Mouse (Mus musculus) CH12.LX (cell line): Measurements from ENCODE around the gene Gh. TPM values are rescaled to one million over a fixed set of nuclear protein-coding genes. Genes with fewer than 3 reads are reported as not detected.
A peak's percentile ranks its signal among the peaks of the same experiment; 100 is the strongest.

Experiments used
- DNase-seq: peaks from one replicate; pipeline ENCODE4 v3.0.0-alpha.2; 2013; ENCODE audit errors: extremely low read depth
- H3K27ac ChIP-seq: 2 replicates; pipeline ENCODE4 v1.5.1; 2012; ENCODE audit warnings: low read depth, mild to moderate bottlenecking, control low read depth, moderate library complexity; ENCODE audit not compliant: insufficient read depth
- H3K27me3 ChIP-seq: replicated peaks from 2 replicates; pipeline ENCODE3; 2012; ENCODE audit warnings: inconsistent platforms
- H3K36me3 ChIP-seq, 2 experiments: replicated peaks in 1 of 2; 2 replicates each; pipeline versions ENCODE3 to v1.6.1; 2012; ENCODE audit warnings: inconsistent platforms in 1 of 2, low read length in 1 of 2, mild to moderate bottlenecking in 1 of 2, mixed read lengths in 1 of 2, moderate library complexity in 1 of 2; ENCODE audit not compliant: control insufficient read depth in 1 of 2, insufficient read depth in 1 of 2
- H3K4me1 ChIP-seq, 2 experiments: 2 replicates each; pipeline ENCODE4 v1.6.1; 2012; ENCODE audit warnings: inconsistent platforms in 1 of 2, moderate library complexity in 1 of 2; ENCODE audit not compliant: insufficient read depth in 2 of 2, control insufficient read depth in 1 of 2
- H3K4me2 ChIP-seq: 2 replicates; pipeline ENCODE4 v1.6.1; 2012; ENCODE audit warnings: low read depth, mild to moderate bottlenecking, control low read depth; ENCODE audit not compliant: poor library complexity, insufficient read depth, severe bottlenecking
- H3K4me3 ChIP-seq, 3 experiments: fragments of 150-350 bp in 1 of 3; sonication (generic) in 1 of 3; replicated peaks in 1 of 3; 2 replicates each; pipeline versions ENCODE3 to v1.5.1; 2011 to 2012; ENCODE audit warnings: low read depth in 2 of 3, low read length in 2 of 3, mild to moderate bottlenecking in 2 of 3, moderate library complexity in 2 of 3, control low read depth in 1 of 3, improper control_type of control experiment in 1 of 3, inconsistent platforms in 1 of 3, mixed read lengths in 1 of 3; ENCODE audit not compliant: poor library complexity in 1 of 3
- H3K79me2 ChIP-seq: replicated peaks from 2 replicates; pipeline ENCODE4 v1.6.1; 2012; ENCODE audit warnings: mild to moderate bottlenecking, moderate library complexity; ENCODE audit not compliant: control insufficient read depth, poor library complexity, insufficient read depth, severe bottlenecking; ENCODE audit errors: extremely low read depth
- H3K9ac ChIP-seq: 2 replicates; pipeline ENCODE4 v1.6.1; 2012; ENCODE audit warnings: low read depth, mild to moderate bottlenecking, control low read depth, moderate library complexity; ENCODE audit not compliant: insufficient read depth
- H3K9me3 ChIP-seq: replicated peaks from 2 replicates; pipeline ENCODE3; 2012; ENCODE audit warnings: low read length, inconsistent platforms, mixed read lengths
- BHLHE40 ChIP-seq: IDR thresholded peaks from 2 replicates; pipeline ENCODE4 v1.6.1; 2011; ENCODE audit warnings: mild to moderate bottlenecking, low read depth, low read length, improper control_type of control experiment
- CHD1 ChIP-seq: IDR thresholded peaks from 2 replicates; pipeline ENCODE4 v1.6.1; 2012; ENCODE audit warnings: low read depth, low read length, improper control_type of control experiment, inconsistent platforms
- CHD2 ChIP-seq: IDR thresholded peaks from 2 replicates; pipeline ENCODE4 v1.6.1; 2011; ENCODE audit warnings: low read length, improper control_type of control experiment
- CTCF ChIP-seq, 2 experiments: IDR thresholded peaks in 1 of 2; conservative IDR thresholded peaks in 1 of 2; 2 replicates each; pipeline ENCODE4 v1.5.1; 2011 to 2012; ENCODE audit warnings: low read depth in 2 of 2, low read length in 2 of 2, improper control_type of control experiment in 1 of 2, inconsistent platforms in 1 of 2, mild to moderate bottlenecking in 1 of 2, moderate library complexity in 1 of 2
- ELF1 ChIP-seq: IDR thresholded peaks from 2 replicates; pipeline ENCODE4 v1.6.1; 2014; ENCODE audit warnings: low read depth, mild to moderate bottlenecking, inconsistent platforms, low read length, improper control_type of control experiment
- EP300 ChIP-seq: IDR thresholded peaks from 2 replicates; pipeline ENCODE4 v1.6.1; 2011; ENCODE audit warnings: low read length, improper control_type of control experiment
- ETS1 ChIP-seq: conservative IDR thresholded peaks from 2 replicates; pipeline ENCODE4 v1.6.1; 2012; ENCODE audit warnings: low read depth, mild to moderate bottlenecking, inconsistent platforms, low read length, improper control_type of control experiment, moderate library complexity
- GABPA ChIP-seq: IDR thresholded peaks from 2 replicates; pipeline ENCODE4 v1.6.1; 2012; ENCODE audit warnings: low read depth, low read length, improper control_type of control experiment, inconsistent platforms; ENCODE audit not compliant: insufficient replicate concordance
- HCFC1 ChIP-seq: IDR thresholded peaks from 2 replicates; pipeline ENCODE4 v1.6.1; 2012; ENCODE audit warnings: low read depth, mild to moderate bottlenecking, inconsistent platforms, low read length, improper control_type of control experiment
- IRF4 ChIP-seq: IDR thresholded peaks from 2 replicates; pipeline ENCODE4 v1.6.1; 2014; ENCODE audit warnings: low read depth, mild to moderate bottlenecking, inconsistent platforms, low read length, improper control_type of control experiment
- KAT2A ChIP-seq: IDR thresholded peaks from 2 replicates; pipeline ENCODE4 v1.6.1; 2012; ENCODE audit warnings: low read length, improper control_type of control experiment, inconsistent platforms; ENCODE audit not compliant: insufficient replicate concordance
- MAX ChIP-seq: IDR thresholded peaks from 2 replicates; pipeline ENCODE4 v1.6.1; 2011; ENCODE audit warnings: low read length, improper control_type of control experiment
- MAZ ChIP-seq: IDR thresholded peaks from 2 replicates; pipeline ENCODE4 v1.6.1; 2012; ENCODE audit warnings: low read depth, mild to moderate bottlenecking, inconsistent platforms, low read length, improper control_type of control experiment, moderate library complexity
- MEF2A ChIP-seq: IDR thresholded peaks from 2 replicates; pipeline ENCODE4 v1.6.1; 2014; ENCODE audit warnings: low read depth, mild to moderate bottlenecking, inconsistent platforms, low read length, improper control_type of control experiment, borderline replicate concordance
- MXI1 ChIP-seq: IDR thresholded peaks from 2 replicates; pipeline ENCODE4 v1.6.1; 2011; ENCODE audit warnings: mild to moderate bottlenecking, low read depth, low read length, improper control_type of control experiment
- MYC ChIP-seq: IDR thresholded peaks from 2 replicates; pipeline ENCODE4 v1.6.1; 2011; ENCODE audit warnings: low read depth, mild to moderate bottlenecking, improper control_type of control experiment, low read length
- NELFE ChIP-seq: IDR thresholded peaks from 2 replicates; pipeline ENCODE4 v1.6.1; 2011; ENCODE audit warnings: low read depth, low read length, improper control_type of control experiment
- NRF1 ChIP-seq: IDR thresholded peaks from 2 replicates; pipeline ENCODE4 v1.6.1; 2014; ENCODE audit warnings: low read depth, mild to moderate bottlenecking, inconsistent platforms, low read length, improper control_type of control experiment, moderate library complexity
- POLR2A ChIP-seq: IDR thresholded peaks from 2 replicates; pipeline ENCODE4 v1.6.1; 2011; ENCODE audit warnings: low read depth, mild to moderate bottlenecking, improper control_type of control experiment, low read length
- POLR2AphosphoS2 ChIP-seq: IDR thresholded peaks from 2 replicates; pipeline ENCODE4 v1.6.1; 2011; ENCODE audit warnings: low read depth, low read length, improper control_type of control experiment
- RCOR1 ChIP-seq: conservative IDR thresholded peaks from 2 replicates; pipeline ENCODE4 v1.6.1; 2012; ENCODE audit warnings: low read depth, mild to moderate bottlenecking, inconsistent platforms, low read length, improper control_type of control experiment
- SIN3A ChIP-seq: IDR thresholded peaks from 2 replicates; pipeline ENCODE4 v1.6.1; 2012; ENCODE audit warnings: low read length, improper control_type of control experiment, inconsistent platforms
- SMC3 ChIP-seq: IDR thresholded peaks from 2 replicates; pipeline ENCODE4 v1.6.1; 2011; ENCODE audit warnings: low read depth, low read length, improper control_type of control experiment
- TBP ChIP-seq: conservative IDR thresholded peaks from 2 replicates; pipeline ENCODE4 v1.6.1; 2011; ENCODE audit warnings: low read depth, low read length, improper control_type of control experiment
- TCF12 ChIP-seq: IDR thresholded peaks from 2 replicates; pipeline ENCODE4 v1.6.1; 2014; ENCODE audit warnings: low read depth, mild to moderate bottlenecking, inconsistent platforms, low read length, improper control_type of control experiment
- UBTF ChIP-seq: IDR thresholded peaks from 2 replicates; pipeline ENCODE4 v1.6.1; 2012; ENCODE audit warnings: low read depth, mild to moderate bottlenecking, inconsistent platforms, low read length, improper control_type of control experiment, moderate library complexity
- USF2 ChIP-seq: conservative IDR thresholded peaks from 2 replicates; pipeline ENCODE4 v1.6.1; 2011; ENCODE audit warnings: low read depth, low read length, improper control_type of control experiment
- ZKSCAN1 ChIP-seq: IDR thresholded peaks from 2 replicates; pipeline ENCODE4 v1.6.1; 2012; ENCODE audit warnings: low read depth, inconsistent platforms, low read length, improper control_type of control experiment, borderline replicate concordance
- ZMIZ1 ChIP-seq: IDR thresholded peaks from 2 replicates; pipeline ENCODE4 v1.6.1; 2012; ENCODE audit warnings: low read depth, mild to moderate bottlenecking, inconsistent platforms, low read length, improper control_type of control experiment
- dilution Hi-C: fragments of 300-500 bp; cut with MboI; formaldehyde crosslinking; loops from 2 replicates; pipeline ENCODE4 v1.14.3; 2020; ENCODE audit warnings: low sequenced_read_pairs; ENCODE audit not compliant: extremely low pct_unique_long_range_greater_than_20kb, extremely low pct_ligation_motif_present
- in situ Hi-C: fragments of 300-500 bp; cut with MboI; formaldehyde crosslinking; loops from 3 replicates; pipeline ENCODE4 v1.14.3; 2019; ENCODE audit warnings: low sequenced_read_pairs, low pct_ligation_motif_present, low pct_unique_long_range_greater_than_20kb, mixed read lengths
- polyA plus RNA-seq: library from polyadenylated mRNA; unstranded; fragments of >175 nt; gene quantifications from 2 replicates; pipeline ENCODE4 v1.2.1, GENCODE M21; 2012; ENCODE audit warnings: low read depth; ENCODE audit not compliant: insufficient read length
- total RNA-seq, 2 experiments: library from RNA; depleted of rRNA; stranded (reverse); fragments of 300-350 nt in 1 of 2; fragments of >200 nt in 1 of 2; gene quantifications; 2 replicates each; pipeline ENCODE4 v1.2.3; 2012 to 2014

The Gh gene
- total and polyA plus RNA-seq, 3 experiments: 0.38 to 1.0 (median 0.68) TPM

DNA sequence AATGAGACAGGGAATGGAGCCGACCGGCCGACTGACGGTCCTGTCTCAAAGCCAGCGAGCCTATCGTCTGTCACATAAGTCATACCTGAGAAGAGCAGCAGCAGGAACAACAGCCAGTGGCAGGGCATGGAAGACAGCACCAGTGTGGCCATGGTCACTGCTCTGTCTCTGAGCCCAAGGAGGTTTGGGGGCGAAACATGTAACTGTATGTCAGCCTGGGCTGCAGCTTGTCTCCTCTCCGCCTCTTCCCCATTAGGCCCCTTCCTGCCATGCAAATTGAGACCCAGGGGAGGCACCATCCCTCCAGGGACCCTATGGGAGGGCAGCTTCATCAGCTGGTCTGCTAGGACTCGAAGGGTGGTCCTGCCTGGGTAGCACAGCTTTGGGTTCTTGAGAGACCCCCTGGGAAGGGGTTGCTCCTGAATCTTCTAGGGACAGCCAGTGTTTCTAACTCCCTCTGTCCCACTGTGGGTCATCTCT is 12.7 kb upstream of the Gh start, which contains the start of gene Cd79b (continued):
- TF ChIP-seq RCOR1: peak; percentile 68; the same call in 1 of the 2 replicates

DNA sequence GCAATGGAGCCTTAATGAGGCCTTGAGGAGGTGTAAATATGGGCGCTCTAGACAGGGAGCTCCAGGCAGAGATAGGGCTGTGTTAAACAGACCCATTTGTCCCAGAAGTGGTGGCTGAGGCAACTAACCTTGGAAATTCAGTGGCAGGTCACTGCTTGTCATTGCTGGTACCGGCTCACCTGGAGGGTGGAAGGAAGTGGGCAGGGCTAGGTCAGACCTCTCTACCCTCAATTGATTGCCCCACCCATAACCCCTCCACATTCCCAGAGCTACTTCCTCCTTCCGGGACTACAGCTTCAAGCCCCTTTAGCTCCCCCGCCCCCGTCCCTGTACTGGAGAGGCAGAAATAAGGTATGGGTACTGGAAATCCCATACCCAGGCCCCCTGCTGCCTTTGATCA is 11.9 kb upstream of the Gh start:
- TF ChIP-seq KAT2A (0 out of 2 replicates have a peak, but pooled peaks have one; percentile 14), MAX (peak; percentile 54), GABPA (no peak), CHD2 (peak; percentile 64), MYC (peak; percentile 60; the same call in 1 of the 2 replicates), ETS1 (peak; percentile 54), POLR2A (peak; percentile 40; the same call in 1 of the 2 replicates), BHLHE40 (no peak), IRF4 (peak; percentile 56; the same call in 1 of the 2 replicates), NELFE (peak; percentile 57), CTCF (conservative IDR thresholded peaks at IDR 0.05 in 1 of 2, IDR thresholded peaks at IDR 0.05 in 1 of 2; ENCODE audit: low read depth in 2 of 2, low read length in 2 of 2) (no peak), SIN3A (peak; percentile 95), ELF1 (peak; percentile 94), TCF12 (peak; percentile 58; the same call in 1 of the 2 replicates), MAZ (peak; percentile 81; the same call in 1 of the 2 replicates), RCOR1 (no peak), NRF1 (no peak), ZMIZ1 (peak; percentile 56), TBP (0 out of 2 replicates have a peak, but pooled peaks have one; percentile 42), ZKSCAN1 (no peak), POLR2AphosphoS2 (no peak), UBTF (peak; percentile 25; the same call in 1 of the 2 replicates), HCFC1 (peak; percentile 54; the same call in 1 of the 2 replicates), CHD1 (peak; percentile 89; the same call in 1 of the 2 replicates), MEF2A (peak; percentile 27; the same call in 1 of the 2 replicates), MXI1 (peak; percentile 63; the same call in 1 of the 2 replicates), EP300 (peak; percentile 70), SMC3 (no peak), USF2 (no peak)
- TF ChIP-seq, all 38 proteins: peak for 20
- no peaks in the 10 kb centered on the region for H3K9me3 ChIP-seq
- H3K79me2 ChIP-seq: peaks cover 37% of the 10 kb centered on the region
- in situ Hi-C loops (loop anchor here (25.0 kb wide), 1 partner anchor 449 kb away; the partner anchor contains the start of genes Milr1 and Pecam1), dilution Hi-C loops (no loop called here)
- H3K4me2 ChIP-seq: peak overlapping the region; percentile 55
- H3K4me3 ChIP-seq: peak overlapping the region; percentile 75 to 97 (median 97)
- peaks cover 34 to 35% of the 10 kb centered on the region in 2 experiments for H3K36me3 ChIP-seq
- H3K9ac ChIP-seq: peak overlapping the region; percentile 100
- DNase-seq: peak; percentile 72
- H3K27ac ChIP-seq: peak overlapping the region; percentile 99
- no peaks in the 10 kb centered on the region for H3K27me3 ChIP-seq
- H3K4me1 ChIP-seq: peaks cover 42 to 82% of the 10 kb centered on the region in 2 experiments
